Mouse (Mus musculus) MEL (cell line): ENCODE measurements around the gene Ttc30a2. TPM values are rescaled to one million over a fixed set of nuclear protein-coding genes. Genes with fewer than 3 reads are reported as not detected.

Experiments
- DNase-seq: peaks from one replicate; pipeline ENCODE4 v3.0.0; 2011; ENCODE audit warnings: low read depth, low spot score
- H3K27ac ChIP-seq: 2 replicates; pipeline ENCODE4 v1.5.1; 2012; ENCODE audit warnings: low read depth, mild to moderate bottlenecking, control low read depth, low read length, moderate library complexity; ENCODE audit not compliant: control insufficient read depth
- H3K27me3 ChIP-seq, 2 experiments: fragments of 150-350 bp in 1 of 2; sonication (generic) in 1 of 2; 2 replicates each; pipeline ENCODE4 v1.6.1; 2012; ENCODE audit warnings: low read length in 2 of 2, mild to moderate bottlenecking in 2 of 2, improper control_type of control experiment in 1 of 2, moderate library complexity in 1 of 2; ENCODE audit not compliant: insufficient read depth in 2 of 2, control insufficient read depth in 1 of 2
- H3K36me3 ChIP-seq, 2 experiments: 2 replicates each; pipeline ENCODE4 v1.6.1; 2012 to 2014; ENCODE audit warnings: low read length in 2 of 2, improper control_type of control experiment in 1 of 2, inconsistent platforms in 1 of 2, mild to moderate bottlenecking in 1 of 2; ENCODE audit not compliant: insufficient read depth in 2 of 2, control insufficient read depth in 1 of 2
- H3K4me1 ChIP-seq, 2 experiments: fragments of 150-350 bp in 1 of 2; sonication (generic) in 1 of 2; 2 replicates each; pipeline ENCODE4 v1.6.1; 2012; ENCODE audit warnings: low read length in 2 of 2, improper control_type of control experiment in 1 of 2, mild to moderate bottlenecking in 1 of 2; ENCODE audit not compliant: insufficient read depth in 2 of 2, control insufficient read depth in 1 of 2
- H3K4me3 ChIP-seq, 2 experiments: fragments of 150-350 bp in 1 of 2; sonication (generic) in 1 of 2; 2 replicates each; pipeline ENCODE4 v1.5.1; 2012; ENCODE audit warnings: low read depth in 2 of 2, low read length in 2 of 2, mild to moderate bottlenecking in 2 of 2, moderate library complexity in 2 of 2, control low read depth in 1 of 2, improper control_type of control experiment in 1 of 2; ENCODE audit not compliant: control insufficient read depth in 1 of 2, insufficient read depth in 1 of 2
- H3K79me2 ChIP-seq: 2 replicates; pipeline ENCODE4 v1.6.1; 2012; ENCODE audit warnings: mild to moderate bottlenecking, low read length, moderate library complexity; ENCODE audit not compliant: control insufficient read depth, poor library complexity, insufficient read depth
- H3K9ac ChIP-seq: 2 replicates; pipeline ENCODE4 v1.6.1; 2012; ENCODE audit warnings: low read depth, mild to moderate bottlenecking, control low read depth, low read length, moderate library complexity; ENCODE audit not compliant: control insufficient read depth, poor library complexity, severe bottlenecking
- H3K9me3 ChIP-seq: fragments of 150-350 bp; sonication (generic); replicated peaks from 2 replicates; pipeline ENCODE4 v1.6.1; 2012; ENCODE audit warnings: mild to moderate bottlenecking, low read length, improper control_type of control experiment, moderate library complexity; ENCODE audit not compliant: insufficient read depth
- BHLHE40 ChIP-seq: IDR thresholded peaks from 2 replicates; pipeline ENCODE4 v1.6.1; 2012; ENCODE audit warnings: low read depth, mild to moderate bottlenecking, inconsistent platforms, low read length, improper control_type of control experiment, borderline replicate concordance
- CHD1 ChIP-seq: IDR thresholded peaks from 2 replicates; pipeline ENCODE4 v1.6.1; 2012; ENCODE audit warnings: low read depth, mild to moderate bottlenecking, inconsistent platforms, low read length, improper control_type of control experiment
- CHD2 ChIP-seq: IDR thresholded peaks from 2 replicates; pipeline ENCODE4 v1.6.1; 2011; ENCODE audit warnings: low read length, improper control_type of control experiment
- EP300 ChIP-seq, 2 experiments: IDR thresholded peaks; 2 replicates each; pipeline ENCODE4 v1.6.1; 2011; ENCODE audit warnings: improper control_type of control experiment in 2 of 2, low read length in 2 of 2, low read depth in 1 of 2, mild to moderate bottlenecking in 1 of 2
- ETS1 ChIP-seq: IDR thresholded peaks from 2 replicates; pipeline ENCODE4 v1.6.1; 2012; ENCODE audit warnings: low read depth, mild to moderate bottlenecking, inconsistent platforms, low read length, improper control_type of control experiment, moderate library complexity
- HCFC1 ChIP-seq: IDR thresholded peaks from 2 replicates; pipeline ENCODE4 v1.6.1; 2012; ENCODE audit warnings: low read depth, mild to moderate bottlenecking, inconsistent platforms, low read length, improper control_type of control experiment, moderate library complexity
- KAT2A ChIP-seq: conservative IDR thresholded peaks from 2 replicates; pipeline ENCODE4 v1.6.1; 2012; ENCODE audit warnings: low read depth, low read length, improper control_type of control experiment, inconsistent platforms
- MAFK ChIP-seq: IDR thresholded peaks from 2 replicates; pipeline ENCODE4 v1.6.1; 2011; ENCODE audit warnings: low read depth, mild to moderate bottlenecking, low read length, improper control_type of control experiment, borderline replicate concordance
- MXI1 ChIP-seq: IDR thresholded peaks from 2 replicates; pipeline ENCODE4 v1.6.1; 2011; ENCODE audit warnings: mild to moderate bottlenecking, low read depth, low read length, improper control_type of control experiment
- MYC ChIP-seq: IDR thresholded peaks from 2 replicates; pipeline ENCODE4 v1.6.1; 2011; ENCODE audit warnings: low read depth, mild to moderate bottlenecking, low read length, improper control_type of control experiment, moderate library complexity
- POLR2AphosphoS2 ChIP-seq: IDR thresholded peaks from 2 replicates; pipeline ENCODE4 v1.6.1; 2011; ENCODE audit warnings: low read length, improper control_type of control experiment
- POLR2AphosphoS5 ChIP-seq: IDR thresholded peaks from 2 replicates; pipeline ENCODE4 v1.6.1; 2012; ENCODE audit warnings: low read depth, borderline replicate concordance, mild to moderate bottlenecking, inconsistent platforms, low read length, moderate library complexity, mixed read lengths
- RAD21 ChIP-seq: IDR thresholded peaks from 2 replicates; pipeline ENCODE4 v1.6.1; 2011; ENCODE audit warnings: mild to moderate bottlenecking, low read depth, low read length, improper control_type of control experiment
- SMC3 ChIP-seq: IDR thresholded peaks from 2 replicates; pipeline ENCODE4 v1.6.1; 2011; ENCODE audit warnings: low read depth, low read length, improper control_type of control experiment
- TAL1 ChIP-seq: IDR thresholded peaks from 2 replicates; pipeline ENCODE4 v1.6.1; 2012; ENCODE audit warnings: mild to moderate bottlenecking, inconsistent platforms, low read length, moderate library complexity, mixed read lengths
- TCF12 ChIP-seq: IDR thresholded peaks from 2 replicates; pipeline ENCODE4 v1.6.1; 2014; ENCODE audit warnings: low read depth, mild to moderate bottlenecking, inconsistent platforms, low read length, improper control_type of control experiment, moderate library complexity
- USF2 ChIP-seq, 2 experiments: IDR thresholded peaks; 2 replicates each; pipeline ENCODE4 v1.6.1; 2011 to 2012; ENCODE audit warnings: improper control_type of control experiment in 2 of 2, low read length in 2 of 2, borderline replicate concordance in 1 of 2, inconsistent platforms in 1 of 2, low read depth in 1 of 2, mild to moderate bottlenecking in 1 of 2; ENCODE audit not compliant: insufficient read depth in 1 of 2
- polyA plus RNA-seq, 2 experiments: library from polyadenylated mRNA; stranded (reverse) in 1 of 2; unstranded in 1 of 2; fragments of >175 nt in 1 of 2; fragments of >200 nt in 1 of 2; gene quantifications; 2 replicates each; pipeline versions ENCODE4 v1.2.1 to v1.2.4; 2012; ENCODE audit warnings: low replicate concordance in 2 of 2, low read depth in 1 of 2; ENCODE audit not compliant: insufficient read length in 2 of 2, insufficient read depth in 1 of 2, missing spikeins in 1 of 2
- total RNA-seq: library from RNA; depleted of rRNA; stranded (reverse); fragments of 300-350 nt; gene quantifications from 2 replicates; pipeline ENCODE4 v1.2.3, GENCODE M21; 2012

Gene Ttc30a2
- total and polyA plus RNA-seq, 3 experiments = not detected

DNA sequence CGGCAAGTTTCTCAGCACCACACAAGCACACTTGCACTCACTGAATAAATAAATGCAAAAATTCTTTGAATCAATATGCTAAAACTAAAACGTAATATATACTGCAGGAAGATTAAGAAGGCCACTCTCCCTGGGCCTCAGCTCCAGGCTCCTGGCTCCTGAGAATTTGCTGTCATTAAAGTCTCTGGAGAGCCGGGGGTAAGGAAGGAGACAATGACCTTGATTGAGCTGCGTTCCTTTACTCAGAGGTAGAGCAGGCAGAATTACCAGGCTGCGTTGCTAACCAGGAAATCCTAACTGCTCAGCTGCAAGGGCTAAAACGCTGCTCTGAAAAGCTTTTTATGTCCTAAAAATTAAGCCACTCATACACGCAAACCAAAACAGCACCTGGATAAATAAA lies 44.4 kb downstream of the Ttc30a2 start:
- TF ChIP-seq TCF12 (no peak), EP300 (IDR thresholded peaks at IDR 0.05; ENCODE audit: low read depth in 1 of 2, low read length in 2 of 2) (no peak), CHD1 (no peak), MAFK (no peak), TAL1 (no peak), CHD2 (no peak), HCFC1 (no peak), ETS1 (no peak), KAT2A (no peak)
- TF ChIP-seq, all 39 proteins: peak for 0
- no peak for DNase-seq
- no peaks in the 10 kb centered on the region for H3K9me3 ChIP-seq

GRCm38 (mm10) chr2:75930941-75931340 lies 47.0 kb downstream of the Ttc30a2 start:
- H3K4me1 ChIP-seq = no peaks in the 10 kb centered on the region
- TF ChIP-seq CHD1 = no peak
- TF ChIP-seq MYC = no peak

More for the DNA sequence above, 44.4 kb downstream of the Ttc30a2 start:
- H3K9ac ChIP-seq = no peak overlapping the region
- no peaks in the 10 kb centered on the region for H3K79me2 ChIP-seq
- no peak overlapping the region for H3K27ac ChIP-seq
- peaks cover 0 to 2% of the 10 kb centered on the region in 2 experiments; a peak in 1 of 4 replicates for H3K36me3 ChIP-seq
- no peak overlapping the region for H3K4me3 ChIP-seq
- no peaks in the 10 kb centered on the region for H3K27me3 ChIP-seq
- H3K4me1 ChIP-seq = no peaks in the 10 kb centered on the region

GRCm38 (mm10) chr2:75929786-75930444 lies 48.1 kb downstream of the Ttc30a2 start:
- H3K27me3 ChIP-seq = no peaks in the 10 kb centered on the region
- H3K36me3 ChIP-seq = peaks cover 0 to 4% of the 10 kb centered on the region in 2 experiments; a peak in 2 of 4 replicates
- no peak overlapping the region for H3K4me3 ChIP-seq
- H3K79me2 ChIP-seq = no peaks in the 10 kb centered on the region
- no peaks in the 10 kb centered on the region for H3K9me3 ChIP-seq
- no peak overlapping the region for H3K9ac ChIP-seq
- H3K27ac ChIP-seq = no peak overlapping the region
- no peaks in the 10 kb centered on the region for H3K4me1 ChIP-seq
- DNase-seq = no peak
- TF ChIP-seq HCFC1 (no peak), RAD21 (no peak), SMC3 (no peak), POLR2AphosphoS2 (no peak), EP300 (IDR thresholded peaks at IDR 0.05; ENCODE audit: low read depth in 1 of 2, low read length in 2 of 2) (no peak), MXI1 (no peak), USF2 (IDR thresholded peaks at IDR 0.05; ENCODE audit: borderline replicate concordance in 1 of 2, insufficient read depth in 1 of 2, low read depth in 1 of 2, low read length in 2 of 2) (no peak), POLR2AphosphoS5 (no peak), BHLHE40 (no peak), CHD1 (no peak)

More at GRCm38 (mm10) chr2:75930941-75931340, 47.0 kb downstream of the Ttc30a2 start:
- H3K4me3 ChIP-seq = no peak overlapping the region
- no peak overlapping the region for H3K27ac ChIP-seq
- peaks cover 0 to 2% of the 10 kb centered on the region in 2 experiments; a peak in 2 of 4 replicates for H3K36me3 ChIP-seq
- no peaks in the 10 kb centered on the region for H3K9me3 ChIP-seq
- no peaks in the 10 kb centered on the region for H3K79me2 ChIP-seq
- H3K9ac ChIP-seq = no peak overlapping the region
- H3K27me3 ChIP-seq = no peaks in the 10 kb centered on the region
- no peak for DNase-seq
